Mouse (Mus musculus) brain, embryonic 14.5 days (tissue): ENCODE measurements around the gene Srsf6.

Experiments used
- CTCF ChIP-seq: fragments of 200-500 bp; IDR thresholded peaks from 2 replicates; pipeline ENCODE4 v1.5.1; 2012; ENCODE audit warnings: inconsistent platforms, mild to moderate bottlenecking, moderate library complexity, borderline replicate concordance; ENCODE audit not compliant: insufficient read depth, insufficient read length; ENCODE audit errors: extremely low read depth
- POLR2A ChIP-seq: fragments of 200-500 bp; IDR thresholded peaks from 2 replicates; pipeline ENCODE4 v1.6.1; 2012; ENCODE audit warnings: mild to moderate bottlenecking, inconsistent platforms, borderline replicate concordance; ENCODE audit not compliant: poor library complexity, insufficient read depth, insufficient read length, severe bottlenecking; ENCODE audit errors: extremely low read depth

GRCm38 (mm10) chr2:162889731-162890130 lies 41.6 kb upstream of the Srsf6 start:
- TF ChIP-seq CTCF (no peak), POLR2A (no peak)
